Mouse (Mus musculus): ENCODE data around the gene Dpf3.

Dpf3 gene

DNA sequence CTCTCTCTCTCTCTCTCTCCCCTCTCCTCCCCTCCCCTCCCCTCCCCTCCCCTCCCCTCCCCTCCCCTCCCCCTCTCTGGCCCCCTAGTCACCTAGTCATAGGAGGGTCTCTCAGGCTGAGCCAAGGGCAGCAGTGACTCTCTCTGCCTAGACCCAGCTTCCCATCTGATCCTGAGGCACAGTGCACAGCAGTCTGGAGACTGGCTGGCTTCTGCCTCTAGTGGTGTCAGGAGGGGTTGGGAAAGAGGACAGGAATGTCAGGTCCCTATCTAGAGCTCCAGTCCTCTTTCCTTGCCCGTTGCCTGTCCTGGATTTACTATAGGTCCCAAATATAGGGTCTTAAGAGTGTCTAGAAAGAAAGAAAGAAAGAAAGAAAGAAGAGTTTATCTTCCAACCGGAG, 275.5 kb downstream of the Dpf3 start:
- no peak for DNase-seq (ENCODE audit: low read depth, low spot score)

DNA sequence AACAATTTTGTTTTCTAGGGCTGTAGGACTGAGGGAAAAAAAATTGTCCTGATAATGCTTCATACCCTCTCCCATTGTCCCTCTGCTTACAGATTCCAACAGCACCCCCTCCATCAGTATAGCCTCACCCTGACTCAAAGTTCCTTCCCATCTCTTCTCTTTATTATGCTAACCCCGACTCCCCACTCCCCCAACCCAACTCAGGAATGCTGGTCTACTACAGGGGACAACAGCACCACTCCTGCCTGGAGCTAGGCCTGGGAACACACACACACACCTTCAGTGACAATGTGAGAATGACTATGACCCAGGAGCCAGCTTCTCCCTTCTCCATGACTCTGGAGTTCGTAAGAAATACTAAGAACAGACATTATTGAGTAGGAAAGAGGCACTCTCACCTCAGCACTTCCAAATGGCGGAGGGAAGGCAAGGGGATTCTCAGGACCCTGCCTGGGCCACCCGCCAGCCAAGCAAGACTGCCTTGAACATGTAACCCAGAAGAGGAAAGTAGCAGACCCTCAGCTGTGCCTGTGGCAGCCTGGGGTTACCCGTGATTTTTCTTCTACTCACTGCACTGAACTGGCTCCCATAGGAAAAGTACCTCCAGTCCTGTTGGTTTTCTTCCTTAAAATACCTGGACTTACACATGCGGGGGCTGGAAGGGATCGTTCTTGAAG, 276.2 kb downstream of the Dpf3 start:
- peak; percentile 16 for DNase-seq (ENCODE audit: low read depth, low spot score)

- no peak for DNase-seq (ENCODE audit: low read depth, low spot score)
Measured at GRCm38 (mm10) chr12:83210735-83211134, 276.8 kb downstream of the Dpf3 start.

GRCm38 (mm10) chr12:83210294-83210693, 277.2 kb downstream of the Dpf3 start:
- no peak for DNase-seq (ENCODE audit: low read depth, low spot score)

GRCm38 (mm10) chr12:83209461-83209860, 278.1 kb downstream of the Dpf3 start:
- no peak for DNase-seq (ENCODE audit: low read depth, low spot score)

DNA sequence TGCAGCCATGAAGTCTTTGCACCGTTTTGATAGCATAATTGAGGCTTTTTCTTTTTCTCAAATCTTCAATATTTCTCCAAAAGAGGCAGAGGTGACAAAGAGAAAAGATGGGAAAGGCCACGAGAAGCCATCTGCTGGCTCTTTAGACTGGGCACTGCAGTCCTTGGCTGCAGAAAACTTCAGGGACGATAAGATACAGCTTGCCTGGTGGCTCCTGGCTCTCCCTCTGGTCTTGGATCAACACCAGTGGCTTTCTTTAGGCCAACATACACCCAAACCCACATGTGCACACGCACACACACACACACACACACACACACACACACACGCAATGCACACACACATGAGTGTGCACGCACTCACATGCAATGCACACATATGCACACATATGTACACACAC, 278.7 kb downstream of the Dpf3 start:
- DNase-seq (ENCODE audit: low read depth, low spot score): no peak

DNA sequence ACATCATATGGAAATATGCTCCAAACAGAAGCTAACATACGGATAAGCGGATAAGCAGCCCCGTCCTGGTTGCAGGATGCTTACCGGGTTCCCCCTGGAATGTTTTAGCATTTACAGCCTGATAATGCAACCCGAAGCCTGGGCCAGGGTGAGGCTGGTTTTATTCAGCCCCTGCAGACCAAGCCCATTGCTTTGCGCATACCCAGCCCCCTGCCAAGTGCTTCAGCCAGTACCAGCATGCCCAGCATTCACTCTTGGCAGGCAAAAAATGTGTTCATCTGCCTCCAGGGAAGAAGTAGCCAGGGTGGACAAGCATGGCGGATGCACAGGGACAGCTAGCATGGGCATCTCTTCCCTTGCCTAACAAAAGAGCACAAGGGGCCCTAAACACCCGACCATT, 279.5 kb downstream of the Dpf3 start:
- no peak for DNase-seq (ENCODE audit: low read depth, low spot score)

GRCm38 (mm10) chr12:83207481-83207880, 280.0 kb downstream of the Dpf3 start:
- no peak for DNase-seq (ENCODE audit: low read depth, low spot score)

- DNase-seq (ENCODE audit: low read depth, low spot score): no peak
Measured at GRCm38 (mm10) chr12:83206866-83207265, 280.6 kb downstream of the Dpf3 start.

DNA sequence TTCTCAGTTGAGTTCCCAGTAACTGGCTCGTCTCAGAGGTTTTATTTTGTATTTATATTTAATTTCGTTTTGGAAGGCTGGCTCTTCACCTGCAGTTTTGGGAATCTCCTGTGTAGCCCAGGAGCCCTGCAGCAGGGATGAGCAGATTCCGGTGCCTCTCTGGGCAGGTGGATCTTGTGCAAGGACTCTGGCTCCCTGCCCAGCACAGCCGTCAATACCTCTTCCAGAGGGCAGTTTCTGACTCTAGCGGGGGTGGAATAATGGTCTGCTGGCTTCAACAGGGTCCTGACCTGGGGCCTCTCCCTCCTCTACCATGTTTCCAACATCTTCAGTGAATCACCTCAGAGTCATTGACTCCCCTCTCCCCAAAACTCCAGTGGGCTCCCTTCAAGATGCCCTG, 283.2 kb downstream of the Dpf3 start:
- no peak for DNase-seq (ENCODE audit: low read depth, low spot score)

- no peak for DNase-seq (ENCODE audit: low read depth, low spot score)
Measured at GRCm38 (mm10) chr12:83201674-83202073, 285.8 kb downstream of the Dpf3 start.

GRCm38 (mm10) chr12:83180561-83180960, 307.0 kb downstream of the Dpf3 start:
- DNase-seq (ENCODE audit: low read depth, low spot score): no peak

DNA sequence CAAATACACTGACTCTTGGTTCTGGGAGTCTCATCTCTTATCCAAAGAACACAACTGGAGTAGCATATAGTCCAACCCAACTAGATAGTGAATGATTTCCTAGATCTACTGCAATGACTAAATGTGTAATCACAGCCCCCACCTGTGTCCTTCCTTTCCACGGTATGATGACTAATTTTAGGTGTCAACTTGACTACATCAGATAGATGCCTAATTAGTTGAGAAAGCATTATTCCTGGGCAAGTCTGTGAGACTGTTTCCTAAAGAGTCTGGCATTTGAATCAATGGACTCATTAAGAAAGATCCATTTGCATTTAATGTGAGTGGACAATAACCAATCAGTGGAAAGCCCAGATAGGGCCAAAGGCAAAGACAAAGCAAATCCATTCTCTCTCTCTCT, 307.7 kb downstream of the Dpf3 start:
- DNase-seq (ENCODE audit: low read depth, low spot score): no peak

DNA sequence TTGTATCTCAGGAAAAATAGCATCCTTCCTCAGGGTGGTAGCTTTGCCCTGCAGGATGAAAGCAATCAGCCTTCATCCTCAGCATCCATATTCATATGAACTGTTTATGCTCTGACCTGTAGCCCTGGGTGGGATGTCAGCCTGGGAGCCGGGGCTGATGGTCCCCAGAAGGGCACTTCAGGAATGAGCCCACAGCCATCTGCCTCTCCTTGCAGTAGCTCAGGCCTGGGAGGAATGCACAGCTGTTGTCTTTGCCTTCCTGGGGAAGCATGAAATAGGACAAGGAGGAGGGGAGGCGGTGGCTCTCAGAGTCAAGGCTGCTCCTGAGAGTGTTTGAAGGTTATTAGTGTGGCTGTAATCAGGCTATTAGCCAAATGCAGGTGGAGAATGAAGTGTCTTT, 308.7 kb downstream of the Dpf3 start:
- no peak for DNase-seq (ENCODE audit: low read depth, low spot score)

DNA sequence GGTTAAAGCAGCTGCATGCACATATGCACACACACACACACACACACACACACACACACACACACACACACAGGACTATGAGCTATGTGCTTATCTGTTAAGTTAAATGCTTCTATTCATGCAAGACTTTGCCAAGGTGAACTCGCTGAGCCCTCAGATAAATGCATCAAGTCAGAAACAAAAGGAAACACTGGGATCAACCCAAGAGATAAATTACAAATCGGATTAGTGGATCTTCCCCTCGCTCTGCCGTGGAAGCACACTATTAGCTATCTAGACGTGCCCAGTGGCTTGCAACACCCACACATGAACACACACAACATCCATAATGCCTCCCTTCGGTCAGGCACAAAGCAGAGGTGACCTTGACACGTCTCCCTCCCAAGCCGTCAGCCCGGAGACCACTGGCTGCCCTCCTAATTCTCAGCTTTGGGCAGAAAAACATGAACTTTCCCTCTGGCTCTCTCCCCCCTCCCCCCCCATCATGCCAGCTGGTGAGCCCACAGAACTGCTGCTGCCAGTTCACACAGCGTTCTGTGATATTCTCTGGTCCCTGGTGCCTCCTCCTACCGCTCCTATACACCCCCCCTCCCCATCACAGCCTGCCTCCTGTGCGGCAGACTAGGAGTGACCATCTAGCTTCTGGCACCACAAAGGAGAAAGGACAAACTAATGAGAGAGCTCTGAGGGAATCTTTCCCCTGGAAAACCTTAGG, 317.9 kb downstream of the Dpf3 start:
- DNase-seq (ENCODE audit: low read depth, low spot score): no peak

DNA sequence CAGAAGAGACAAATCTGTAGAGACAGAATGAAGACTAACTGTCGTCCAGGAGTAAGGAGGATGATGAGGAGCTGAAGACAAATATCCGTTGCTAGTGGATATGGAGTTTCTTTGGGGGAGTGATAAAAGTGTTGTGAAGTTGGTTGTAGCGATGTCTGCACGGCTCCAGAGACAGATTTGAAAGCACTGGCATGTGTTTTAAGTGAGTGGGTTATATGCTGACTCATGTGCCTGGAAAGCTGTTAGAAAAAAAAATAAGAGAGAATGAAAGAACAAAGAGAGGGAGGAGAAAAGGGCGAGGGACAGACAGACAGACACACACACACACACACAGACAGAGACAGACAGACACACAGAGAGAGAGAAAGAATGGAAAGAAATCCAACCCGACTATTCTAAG, 319.2 kb downstream of the Dpf3 start:
- no peak for DNase-seq (ENCODE audit: low read depth, low spot score)

GRCm38 (mm10) chr12:83165058-83165457, 322.5 kb downstream of the Dpf3 start:
- no peak for DNase-seq (ENCODE audit: low read depth, low spot score)

All from WW6 (cell line).